Mouse (Mus musculus) limb, embryonic 15.5 days (tissue): ENCODE measurements around the gene Lrmda. TPM values are rescaled to one million over a fixed set of nuclear protein-coding genes. Genes with fewer than 3 reads are reported as not detected.

ENCODE experiments used
- ATAC-seq: fragments of 200-750 bp; cut with Nextera tagmentation; 2 replicates; pipeline ENCODE4 v1.8.0; 2017; ENCODE audit warnings: low read depth, moderate TSS enrichment; ENCODE audit not compliant: insufficient number of reproducible peaks, low FRiP score, low TSS enrichment
- H3K27ac ChIP-seq: fragments of 300-500 bp; sonication (generic); 2 replicates; pipeline ENCODE4 v1.5.1; 2015; ENCODE audit warnings: moderate library complexity, mild to moderate bottlenecking, inconsistent platforms
- H3K27me3 ChIP-seq: fragments of 300-500 bp; sonication (generic); 2 replicates; pipeline ENCODE4 v1.6.1; 2015; ENCODE audit warnings: inconsistent platforms
- H3K36me3 ChIP-seq: fragments of 300-500 bp; sonication (generic); 2 replicates; pipeline ENCODE4 v1.6.1; 2015; ENCODE audit warnings: inconsistent platforms
- H3K4me1 ChIP-seq: fragments of 300-500 bp; sonication (generic); 2 replicates; pipeline ENCODE4 v1.6.1; 2015; ENCODE audit warnings: inconsistent platforms
- H3K4me2 ChIP-seq: fragments of 300-500 bp; sonication (generic); 2 replicates; pipeline ENCODE4 v1.6.1; 2015; ENCODE audit warnings: mild to moderate bottlenecking, inconsistent platforms
- H3K4me3 ChIP-seq: fragments of 300-500 bp; sonication (generic); 2 replicates; pipeline ENCODE4 v1.5.1; 2015; ENCODE audit warnings: mild to moderate bottlenecking, inconsistent platforms
- H3K9ac ChIP-seq: fragments of 300-500 bp; sonication (generic); 2 replicates; pipeline ENCODE4 v1.6.1; 2015; ENCODE audit warnings: inconsistent platforms
- H3K9me3 ChIP-seq: fragments of 300-500 bp; sonication (generic); 2 replicates; pipeline ENCODE4 v1.6.1; 2016; ENCODE audit warnings: inconsistent platforms
- WGBS: fragments of 180-500 bp; shearing (Covaris S2); methylation state at CpG from one replicate; pipeline ENCODE4 v1.1.7; 2015; 5-methylcytosine and 5-hydroxymethylcytosine counted together
- polyA plus RNA-seq: library from polyadenylated mRNA; unstranded; fragments of >200 nt; fragmentation: Nextera tagmentation; extraction: Ambion mirVana; gene quantifications from 2 replicates; pipeline ENCODE4 v1.2.1, GENCODE M21; 2015

Gene Lrmda
- polyA plus RNA-seq, 1 experiment from 2014 or later, result 0.17 TPM

DNA sequence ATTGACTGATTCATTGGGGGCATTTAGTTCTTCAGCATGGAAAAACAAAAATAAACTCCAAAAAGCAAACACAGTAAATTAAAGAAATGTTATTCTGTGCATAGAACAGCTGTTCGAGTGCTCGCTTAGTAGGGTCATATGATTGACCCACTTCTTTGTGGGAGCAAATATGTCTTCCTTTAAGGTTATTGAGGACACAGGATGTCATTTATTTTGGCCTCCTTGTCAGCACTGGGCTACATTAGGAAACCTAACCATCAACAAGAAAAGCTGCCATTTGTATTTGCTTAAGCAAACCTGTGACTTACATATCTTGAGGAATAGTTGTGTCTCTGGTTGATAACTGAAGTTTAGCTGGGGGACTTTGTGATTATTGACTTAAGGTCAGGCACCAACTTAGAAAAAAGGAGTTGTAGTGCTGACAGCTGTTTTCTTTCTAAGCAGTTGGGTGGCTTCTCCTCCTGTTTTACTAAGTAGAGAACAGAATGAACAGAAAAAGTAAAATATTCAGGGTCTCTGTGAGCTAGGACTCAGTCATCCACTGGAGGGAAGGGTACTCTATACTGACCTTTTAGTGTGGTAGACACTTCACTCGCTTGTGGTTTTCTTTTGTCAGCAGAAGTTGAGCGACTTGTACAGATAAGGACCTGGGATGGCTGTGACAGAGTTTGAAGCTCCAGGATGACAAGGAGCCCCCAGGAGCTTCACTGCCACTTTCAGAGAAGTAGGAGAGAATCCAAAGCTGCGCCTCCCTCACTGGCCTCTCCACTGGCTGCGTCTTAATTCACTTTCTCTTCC is 696.3 kb downstream of the Lrmda start:
- Histone ChIP-seq H3K27ac (no peak overlapping the region), H3K36me3 (no peaks in the 10 kb centered on the region), H3K9me3 (no peaks in the 10 kb centered on the region), H3K4me2 (no peak overlapping the region), H3K27me3 (peaks cover 4% of the 10 kb centered on the region; the same call in 1 of the 2 replicates), H3K4me1 (0 out of 2 replicates have a peak, but pooled peaks cover 6% of the 10 kb centered on the region), H3K4me3 (no peak overlapping the region), H3K9ac (no peak overlapping the region)
- no peak for ATAC-seq
- WGBS, result 82% methylated on average over 6 of the region's 6 CpGs

- ATAC-seq, result no peak
- peaks cover 4% of the 10 kb centered on the region; the same call in 1 of the 2 replicates for H3K4me1 ChIP-seq
- H3K9me3 ChIP-seq, result no peaks in the 10 kb centered on the region
- H3K27ac ChIP-seq, result no peak overlapping the region
- H3K27me3 ChIP-seq, result no peaks in the 10 kb centered on the region
- 83% methylated on average over 1 of the region's 1 CpGs for WGBS
- no peak overlapping the region for H3K4me3 ChIP-seq
- no peaks in the 10 kb centered on the region for H3K36me3 ChIP-seq
- H3K4me2 ChIP-seq, result no peak overlapping the region
- no peak overlapping the region for H3K9ac ChIP-seq
Measured at GRCm38 (mm10) chr14:22719968-22720367, 700.5 kb downstream of the Lrmda start.

- H3K27me3 ChIP-seq, result no peaks in the 10 kb centered on the region
- no peak for ATAC-seq
- H3K9me3 ChIP-seq, result no peaks in the 10 kb centered on the region
- H3K4me2 ChIP-seq, result no peak overlapping the region
- WGBS, result 23% methylated on average over 5 of the region's 5 CpGs
- no peak overlapping the region for H3K27ac ChIP-seq
- H3K4me1 ChIP-seq, result peaks cover 4% of the 10 kb centered on the region; the same call in 1 of the 2 replicates
- H3K36me3 ChIP-seq, result no peaks in the 10 kb centered on the region
- no peak overlapping the region for H3K9ac ChIP-seq
- no peak overlapping the region for H3K4me3 ChIP-seq
Measured at GRCm38 (mm10) chr14:22721845-22722244, 702.3 kb downstream of the Lrmda start.

DNA sequence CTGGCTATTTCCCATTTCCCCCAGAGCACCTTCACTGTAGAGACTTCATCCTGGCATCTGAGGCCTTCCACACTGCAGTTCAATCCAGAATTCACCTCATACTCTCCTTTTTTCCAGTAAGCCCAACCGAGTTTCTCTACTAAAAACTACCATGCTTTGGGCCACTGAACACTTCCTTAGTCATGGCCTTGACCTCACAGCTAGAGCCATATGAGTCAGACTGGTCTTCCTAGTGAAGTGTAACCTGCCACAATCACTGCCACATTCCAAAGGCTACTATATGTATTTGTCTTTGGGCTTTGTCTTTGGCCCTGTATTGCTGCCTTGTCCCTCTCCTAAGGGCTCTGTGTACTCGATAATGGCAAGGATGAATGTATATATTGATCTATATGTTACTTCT is 708.0 kb downstream of the Lrmda start:
- no peaks in the 10 kb centered on the region for H3K9me3 ChIP-seq
- WGBS, result 75% methylated on average over 2 of the region's 2 CpGs
- no peaks in the 10 kb centered on the region for H3K36me3 ChIP-seq
- H3K4me1 ChIP-seq, result 0 out of 2 replicates have a peak, but pooled peaks cover 5% of the 10 kb centered on the region
- no peak for ATAC-seq
- H3K27ac ChIP-seq, result no peak overlapping the region
- H3K9ac ChIP-seq, result no peak overlapping the region
- no peaks in the 10 kb centered on the region for H3K27me3 ChIP-seq
- H3K4me3 ChIP-seq, result no peak overlapping the region
- H3K4me2 ChIP-seq, result no peak overlapping the region

DNA sequence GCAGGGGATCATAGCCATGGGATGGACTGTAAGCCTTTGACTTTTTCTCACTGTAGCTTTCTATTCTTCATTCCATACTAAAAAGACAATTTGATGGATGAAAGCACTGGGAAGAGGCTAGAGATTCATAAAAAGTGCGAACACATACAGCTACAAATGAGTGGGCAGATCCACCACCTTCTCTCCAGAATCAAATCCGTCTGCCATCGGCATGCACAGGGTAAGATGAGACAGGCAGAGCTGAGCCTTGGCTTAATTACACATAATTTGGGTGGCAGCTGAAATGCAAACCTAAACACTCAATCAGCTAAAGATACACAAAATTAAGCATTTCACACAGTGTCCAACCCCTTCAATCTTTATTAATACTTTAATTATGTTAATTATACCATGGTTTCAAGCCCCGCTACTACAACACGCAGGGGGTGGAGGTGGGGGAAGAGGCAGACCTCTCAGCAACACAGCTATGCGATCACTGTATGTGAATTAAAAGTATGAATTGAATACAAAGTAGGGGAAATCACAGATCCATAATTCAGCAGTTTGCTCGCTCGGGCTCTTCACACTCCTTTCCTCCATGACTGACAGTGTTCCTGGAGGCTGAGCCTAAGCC is 709.2 kb downstream of the Lrmda start:
- Histone ChIP-seq H3K9me3 (no peaks in the 10 kb centered on the region), H3K4me1 (0 out of 2 replicates have a peak, but pooled peaks cover 5% of the 10 kb centered on the region), H3K9ac (no peak overlapping the region), H3K27me3 (no peaks in the 10 kb centered on the region), H3K27ac (no peak overlapping the region), H3K4me2 (no peak overlapping the region), H3K4me3 (no peak overlapping the region), H3K36me3 (no peaks in the 10 kb centered on the region)
- 87% methylated on average over 8 of the region's 8 CpGs for WGBS
- ATAC-seq, result no peak

DNA sequence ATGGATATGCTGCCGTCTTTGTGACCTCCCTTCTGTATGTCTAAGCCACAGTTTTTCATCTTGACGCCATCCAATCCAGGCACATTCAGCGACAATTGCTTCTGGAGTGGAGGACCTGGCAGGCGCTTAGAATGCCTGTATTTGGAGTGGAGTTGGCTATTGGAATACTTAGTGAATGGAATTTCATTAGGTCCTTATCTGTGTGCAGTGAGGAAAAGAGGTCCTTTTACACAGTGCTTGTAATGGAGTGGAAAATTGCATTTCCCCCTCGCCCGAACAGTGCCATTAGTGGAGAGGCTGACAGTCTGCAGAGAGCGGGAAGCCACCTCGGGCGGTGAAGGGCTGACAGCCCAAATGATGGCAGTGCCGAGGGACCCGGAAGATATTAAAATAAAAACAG is 719.1 kb downstream of the Lrmda start:
- Histone ChIP-seq H3K9ac (no peak overlapping the region), H3K27ac (no peak overlapping the region), H3K9me3 (no peaks in the 10 kb centered on the region), H3K27me3 (no peaks in the 10 kb centered on the region), H3K36me3 (no peaks in the 10 kb centered on the region), H3K4me3 (no peak overlapping the region), H3K4me1 (no peaks in the 10 kb centered on the region), H3K4me2 (no peak overlapping the region)
- WGBS, result 83% methylated on average over 11 of the region's 11 CpGs
- no peak for ATAC-seq

DNA sequence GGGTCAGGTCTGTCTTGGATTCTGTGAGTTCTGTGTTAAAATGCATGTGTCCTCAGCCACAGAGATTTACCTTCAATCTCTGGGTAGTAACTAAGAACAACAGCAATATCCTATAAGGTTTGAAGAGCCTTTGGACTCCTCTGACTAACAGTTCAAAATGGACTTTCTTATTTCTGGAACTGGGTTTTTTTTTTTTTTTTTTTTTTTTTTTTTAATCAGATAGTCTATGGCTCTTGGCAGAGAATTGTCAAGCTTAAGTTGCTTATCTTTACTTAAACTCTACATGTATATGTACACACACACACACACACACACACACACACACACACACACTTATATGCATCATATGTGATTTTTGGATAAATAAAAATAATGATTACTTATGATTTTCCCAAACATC is 723.0 kb downstream of the Lrmda start:
- H3K27ac ChIP-seq, result no peak overlapping the region
- ATAC-seq, result no peak

GRCm38 (mm10) chr14:22743264-22743663 is 723.8 kb downstream of the Lrmda start:
- no peak overlapping the region for H3K4me3 ChIP-seq
- no peaks in the 10 kb centered on the region for H3K36me3 ChIP-seq
- no peak for ATAC-seq
- no peak overlapping the region for H3K9ac ChIP-seq
- H3K27ac ChIP-seq, result no peak overlapping the region
- H3K27me3 ChIP-seq, result no peaks in the 10 kb centered on the region
- 79% methylated on average over 4 of the region's 4 CpGs for WGBS
- no peak overlapping the region for H3K4me2 ChIP-seq
- H3K9me3 ChIP-seq, result no peaks in the 10 kb centered on the region
- H3K4me1 ChIP-seq, result peaks cover 6% of the 10 kb centered on the region; the same call in 1 of the 2 replicates

More for the DNA sequence above, 723.0 kb downstream of the Lrmda start:
- Histone ChIP-seq H3K36me3 (no peaks in the 10 kb centered on the region), H3K4me2 (no peak overlapping the region), H3K27me3 (no peaks in the 10 kb centered on the region), H3K9ac (no peak overlapping the region), H3K4me1 (peaks cover 6% of the 10 kb centered on the region; the same call in 1 of the 2 replicates), H3K4me3 (no peak overlapping the region), H3K9me3 (no peaks in the 10 kb centered on the region)

GRCm38 (mm10) chr14:22744701-22745100 is 725.2 kb downstream of the Lrmda start:
- H3K4me2 ChIP-seq, result no peak overlapping the region
- ATAC-seq, result no peak
- no peaks in the 10 kb centered on the region for H3K9me3 ChIP-seq
- no peaks in the 10 kb centered on the region for H3K36me3 ChIP-seq
- no peaks in the 10 kb centered on the region for H3K27me3 ChIP-seq
- H3K4me1 ChIP-seq, result peaks cover 6% of the 10 kb centered on the region; the same call in 1 of the 2 replicates
- no peak overlapping the region for H3K4me3 ChIP-seq
- no peak overlapping the region for H3K27ac ChIP-seq
- no peak overlapping the region for H3K9ac ChIP-seq
- WGBS, result 50% methylated on average over 5 of the region's 5 CpGs

- H3K36me3 ChIP-seq, result no peaks in the 10 kb centered on the region
Measured at GRCm38 (mm10) chr14:22745263-22745881, 725.9 kb downstream of the Lrmda start.

GRCm38 (mm10) chr14:22745882-22746480 is 726.5 kb downstream of the Lrmda start:
- Histone ChIP-seq H3K4me3 (no peak overlapping the region), H3K27ac (peak overlapping the region; percentile 35; the same call in 1 of the 2 replicates), H3K4me2 (no peak overlapping the region), H3K36me3 (no peaks in the 10 kb centered on the region), H3K9ac (no peak overlapping the region), H3K4me1 (peaks cover 8% of the 10 kb centered on the region; the same call in 1 of the 2 replicates), H3K9me3 (no peaks in the 10 kb centered on the region), H3K27me3 (no peaks in the 10 kb centered on the region)
- 18% methylated on average over 5 of the region's 5 CpGs for WGBS
- no peak for ATAC-seq

More at GRCm38 (mm10) chr14:22745263-22745881, 725.9 kb downstream of the Lrmda start:
- H3K4me3 ChIP-seq, result no peak overlapping the region
- no peak overlapping the region for H3K9ac ChIP-seq
- no peak overlapping the region for H3K4me2 ChIP-seq
- H3K9me3 ChIP-seq, result no peaks in the 10 kb centered on the region
- H3K27me3 ChIP-seq, result no peaks in the 10 kb centered on the region
- WGBS, result 48% methylated on average over 1 of the region's 1 CpGs
- H3K4me1 ChIP-seq, result peaks cover 8% of the 10 kb centered on the region; the same call in 1 of the 2 replicates
- ATAC-seq, result no peak
- H3K27ac ChIP-seq, result no peak overlapping the region
